Mouse (Mus musculus) lung, postnatal 0 days (tissue): ENCODE results near the gene Uimc1. TPM values are rescaled to one million over a fixed set of nuclear protein-coding genes. Genes with fewer than 3 reads are reported as not detected.

Experiments
- ATAC-seq: fragments of 200-750 bp; cut with Nextera tagmentation; 2 replicates; pipeline ENCODE4 v1.8.0; 2017; ENCODE audit warnings: moderate library complexity
- DNase-seq: peaks from one replicate; pipeline ENCODE4 v3.0.0-alpha.2; 2016; ENCODE audit warnings: low spot score
- H3K27ac ChIP-seq: fragments of 300-500 bp; sonication (generic); 2 replicates; pipeline ENCODE4 v1.5.1; 2014; ENCODE audit warnings: antibody characterized with exemption, mild to moderate bottlenecking, low read length, mixed read lengths
- H3K27me3 ChIP-seq: fragments of 300-500 bp; sonication (generic); replicated peaks from 2 replicates; pipeline ENCODE4 v1.6.1; 2014; ENCODE audit warnings: low read length, mixed read lengths; ENCODE audit not compliant: insufficient read depth
- H3K36me3 ChIP-seq: fragments of 300-500 bp; sonication (generic); 2 replicates; pipeline ENCODE4 v1.6.1; 2014; ENCODE audit warnings: low read length, mixed read lengths; ENCODE audit not compliant: insufficient read depth
- H3K4me1 ChIP-seq: fragments of 300-500 bp; sonication (generic); 2 replicates; pipeline ENCODE4 v1.6.1; 2014; ENCODE audit warnings: antibody characterized with exemption, low read depth, low read length, mixed read lengths; ENCODE audit not compliant: insufficient read depth
- H3K4me2 ChIP-seq: fragments of 300-500 bp; sonication (generic); replicated peaks from 2 replicates; pipeline ENCODE4 v1.6.1; 2014; ENCODE audit warnings: low read depth, mild to moderate bottlenecking, low read length, moderate library complexity, mixed read lengths
- H3K4me3 ChIP-seq: fragments of 300-500 bp; sonication (generic); 2 replicates; pipeline ENCODE4 v1.5.1; 2014; ENCODE audit warnings: low read depth, low read length
- H3K9ac ChIP-seq: fragments of 300-500 bp; sonication (generic); replicated peaks from 2 replicates; pipeline ENCODE4 v1.6.1; 2014; ENCODE audit warnings: low read depth, mild to moderate bottlenecking
- H3K9me3 ChIP-seq: fragments of 300-500 bp; sonication (generic); 2 replicates; pipeline ENCODE4 v1.6.1; 2016; ENCODE audit warnings: low read length, mixed read lengths
- CTCF ChIP-seq: IDR thresholded peaks from 2 replicates; pipeline ENCODE4 v1.5.1; 2016; ENCODE audit warnings: antibody characterized with exemption, mild to moderate bottlenecking
- EP300 ChIP-seq: IDR thresholded peaks from 2 replicates; pipeline ENCODE4 v1.6.1; 2016; ENCODE audit warnings: antibody characterized with exemption, mild to moderate bottlenecking, control low read depth
- WGBS: fragments of 180-500 bp; shearing (Covaris S2); extraction: QIAGEN DNeasy Blood & Tissue Kit; methylation state at CpG from one replicate; pipeline ENCODE4 v1.1.7; 2014; 5-methylcytosine and 5-hydroxymethylcytosine counted together
- polyA plus RNA-seq: library from polyadenylated mRNA; unstranded; fragments of >200 nt; fragmentation: Nextera tagmentation; extraction: Ambion mirVana; gene quantifications from 2 replicates; pipeline ENCODE4 v1.2.1, GENCODE M21; 2015

Uimc1 gene
- polyA plus RNA-seq, 1 experiment from 2014 or later = 21.6 TPM

DNA sequence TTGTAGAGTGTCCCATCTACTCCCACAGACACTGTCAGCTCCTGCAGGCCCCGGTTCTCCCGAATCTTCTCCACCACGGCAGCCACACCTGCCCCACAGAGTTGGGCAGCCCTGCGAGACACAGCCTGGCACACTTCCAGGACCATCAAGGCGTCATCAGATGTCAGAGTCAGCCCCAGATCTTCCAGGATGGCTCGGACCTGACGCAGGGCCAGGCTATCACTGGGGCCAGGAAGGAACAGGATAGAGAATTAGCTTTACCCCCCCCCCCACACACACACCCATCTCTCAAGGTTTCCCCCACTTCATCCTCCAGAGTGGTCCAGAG, 93.7 kb downstream of the Uimc1 start:
- DNase-seq = no peak
- H3K36me3 ChIP-seq = no peaks in the 10 kb centered on the region
- 49% methylated on average over 7 of the region's 7 CpGs for WGBS
- peaks cover 10% of the 10 kb centered on the region; the same call in 1 of the 2 replicates for H3K4me1 ChIP-seq
- H3K27ac ChIP-seq = no peak overlapping the region
- H3K27me3 ChIP-seq = no peaks in the 10 kb centered on the region
- H3K4me3 ChIP-seq = no peak overlapping the region
- TF ChIP-seq EP300 (no peak), CTCF (no peak)
- ATAC-seq = no peak
- no peak overlapping the region for H3K9ac ChIP-seq
- H3K9me3 ChIP-seq = no peaks in the 10 kb centered on the region
- peak overlapping the region; percentile 42; the same call in 1 of the 2 replicates for H3K4me2 ChIP-seq

DNA sequence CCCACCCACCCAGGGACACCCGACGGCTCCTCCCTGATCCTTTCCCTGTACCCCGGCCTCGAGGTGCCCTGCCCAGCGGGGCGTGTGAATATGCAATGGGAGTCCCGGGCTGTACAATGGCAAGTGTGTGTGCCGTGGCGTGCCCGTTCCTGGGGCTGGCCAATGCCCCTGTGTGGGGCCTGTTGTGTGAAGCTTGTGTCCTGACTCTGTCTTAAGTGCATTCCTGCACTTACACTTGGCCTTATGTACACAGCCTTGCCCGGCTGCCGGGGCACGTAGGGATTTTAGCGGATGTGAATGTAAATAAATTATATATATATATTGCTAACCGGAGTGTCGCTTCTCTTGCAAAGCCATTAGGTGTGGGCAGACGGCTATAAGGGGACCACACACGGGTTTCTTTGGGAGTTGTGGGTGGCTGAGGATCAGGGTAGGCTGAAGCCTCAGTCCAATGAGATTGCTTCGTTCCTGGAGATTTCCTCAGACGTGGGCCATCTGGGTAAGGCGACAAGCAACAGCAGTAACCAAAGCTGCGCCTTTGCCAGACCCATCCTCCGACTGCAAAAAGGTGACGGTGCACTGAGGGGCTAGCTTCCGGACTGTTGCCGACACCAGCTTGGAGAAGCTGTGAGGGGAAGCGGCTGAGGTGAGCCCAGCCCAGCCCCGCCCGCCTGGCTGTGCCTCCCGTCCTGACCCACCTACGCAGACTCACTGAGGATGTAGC, 94.2 kb downstream of the Uimc1 start:
- peak; percentile 53 for DNase-seq
- no peak overlapping the region for H3K27ac ChIP-seq
- no peaks in the 10 kb centered on the region for H3K36me3 ChIP-seq
- peaks cover 10% of the 10 kb centered on the region; the same call in 1 of the 2 replicates for H3K4me1 ChIP-seq
- ATAC-seq = peak; percentile 69
- no peaks in the 10 kb centered on the region for H3K27me3 ChIP-seq
- H3K9me3 ChIP-seq = no peaks in the 10 kb centered on the region
- peak overlapping the region; percentile 42 for H3K4me2 ChIP-seq
- WGBS = 27% methylated on average over 31 of the region's 31 CpGs
- TF ChIP-seq EP300 (no peak), CTCF (no peak)
- H3K9ac ChIP-seq = no peak overlapping the region
- no peak overlapping the region for H3K4me3 ChIP-seq

DNA sequence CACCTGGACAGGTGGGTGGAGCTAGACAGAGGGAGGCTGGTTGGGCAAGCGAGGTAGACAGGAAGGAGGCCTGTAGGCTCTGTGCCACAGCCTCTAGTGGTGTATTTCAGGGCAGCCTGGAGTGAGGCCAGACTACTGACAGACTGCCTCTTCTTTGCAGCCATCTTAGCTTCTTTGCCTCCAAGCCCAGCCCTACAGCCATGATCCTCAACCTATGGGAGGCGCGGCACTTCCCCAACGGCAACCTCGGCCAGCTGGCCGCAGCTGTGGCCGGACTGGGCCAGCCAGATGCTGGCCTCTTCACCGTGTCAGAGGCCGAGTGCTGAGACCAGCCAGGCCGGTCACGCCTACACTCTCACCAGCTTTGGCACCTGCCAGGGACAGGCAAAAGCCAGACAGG, 95.5 kb downstream of the Uimc1 start:
- DNase-seq (peak; percentile 71), ATAC-seq (peak; percentile 70)
- Histone ChIP-seq H3K4me2 (no peak overlapping the region), H3K9me3 (no peaks in the 10 kb centered on the region), H3K9ac (no peak overlapping the region), H3K4me3 (no peak overlapping the region), H3K27ac (no peak overlapping the region), H3K36me3 (no peaks in the 10 kb centered on the region), H3K27me3 (no peaks in the 10 kb centered on the region), H3K4me1 (peaks cover 10% of the 10 kb centered on the region; the same call in 1 of the 2 replicates)
- 0 out of 2 replicates have a peak, but pooled peaks have one; percentile 6 for TF ChIP-seq CTCF
- no peak for TF ChIP-seq EP300
- 35% methylated on average over 11 of the region's 11 CpGs for WGBS

DNA sequence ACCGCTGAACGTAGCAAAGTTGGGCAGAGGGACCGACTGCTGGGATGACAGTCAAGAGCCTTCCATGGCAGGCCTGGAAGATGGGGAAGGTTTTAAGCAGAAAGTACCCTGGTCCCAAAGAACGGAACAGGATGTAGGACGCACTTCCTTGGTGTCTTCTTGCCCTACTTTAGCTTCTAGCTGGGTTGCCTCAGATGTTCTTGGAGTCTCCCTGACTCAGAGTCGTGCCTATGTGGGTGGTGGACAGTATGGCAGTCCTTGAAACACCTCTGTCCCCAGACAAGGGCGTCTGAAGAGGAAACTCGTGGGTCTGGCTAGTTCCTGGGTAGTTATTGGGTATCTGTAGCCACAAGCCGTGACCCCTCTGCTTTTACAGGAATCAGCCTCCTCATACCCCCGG, 98.0 kb downstream of the Uimc1 start:
- H3K36me3 ChIP-seq = no peaks in the 10 kb centered on the region
- peaks cover 10% of the 10 kb centered on the region; the same call in 1 of the 2 replicates for H3K4me1 ChIP-seq
- no peaks in the 10 kb centered on the region for H3K27me3 ChIP-seq
- no peak for DNase-seq
- TF ChIP-seq CTCF (no peak), EP300 (no peak)
- H3K9ac ChIP-seq = no peak overlapping the region
- H3K9me3 ChIP-seq = no peaks in the 10 kb centered on the region
- H3K27ac ChIP-seq = no peak overlapping the region
- WGBS = 74% methylated on average over 10 of the region's 10 CpGs
- no peak overlapping the region for H3K4me3 ChIP-seq
- no peak for ATAC-seq
- H3K4me2 ChIP-seq = no peak overlapping the region

DNA sequence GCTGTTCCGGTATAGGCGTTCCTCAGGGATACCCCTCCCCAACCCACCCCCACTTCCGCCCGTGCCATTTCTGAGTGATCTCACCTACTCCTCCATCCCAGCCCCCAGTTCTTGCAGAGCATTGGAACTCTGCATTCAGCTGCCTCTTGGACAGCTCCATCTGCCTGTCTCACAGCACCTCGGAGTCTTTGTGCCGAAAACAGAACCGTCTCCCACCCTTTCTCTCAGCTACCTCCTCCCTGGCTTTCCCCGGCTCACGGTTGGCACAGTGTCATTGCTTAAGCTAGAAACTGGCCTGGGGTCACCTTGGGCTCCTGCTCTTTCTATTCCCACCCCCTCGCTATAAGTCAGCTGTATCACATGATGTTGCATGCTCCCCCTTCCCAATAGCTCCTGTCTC, 99.7 kb downstream of the Uimc1 start:
- DNase-seq (no peak), ATAC-seq (no peak)
- Histone ChIP-seq H3K4me2 (no peak overlapping the region), H3K4me1 (peaks cover 10% of the 10 kb centered on the region; the same call in 1 of the 2 replicates), H3K27ac (no peak overlapping the region), H3K4me3 (no peak overlapping the region), H3K9me3 (no peaks in the 10 kb centered on the region), H3K36me3 (no peaks in the 10 kb centered on the region), H3K9ac (no peak overlapping the region), H3K27me3 (no peaks in the 10 kb centered on the region)
- TF ChIP-seq CTCF (no peak), EP300 (no peak)
- 73% methylated on average over 10 of the region's 10 CpGs for WGBS

DNA sequence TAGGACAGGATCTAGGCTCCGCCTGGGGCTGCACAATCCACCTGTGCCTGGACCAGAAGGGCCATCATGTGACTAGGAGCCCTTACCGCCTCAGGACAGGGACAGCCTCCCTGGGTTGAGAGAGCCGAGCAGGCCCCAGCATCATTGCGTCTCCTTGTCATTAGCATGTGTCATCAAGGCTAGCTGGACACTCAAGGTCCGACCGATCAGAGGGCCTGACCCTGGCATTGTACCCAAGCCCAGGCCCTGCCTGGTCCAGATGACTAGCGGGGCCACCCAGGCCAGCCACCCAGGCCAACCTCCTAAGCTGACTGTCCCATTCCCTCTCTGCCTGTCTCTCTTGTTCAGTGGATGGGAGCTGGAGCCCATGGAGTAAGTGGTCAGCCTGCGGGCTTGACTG, 102.5 kb downstream of the Uimc1 start:
- Histone ChIP-seq H3K27ac (no peak overlapping the region), H3K4me2 (no peak overlapping the region), H3K36me3 (no peaks in the 10 kb centered on the region), H3K27me3 (no peaks in the 10 kb centered on the region), H3K4me1 (no peaks in the 10 kb centered on the region), H3K4me3 (no peak overlapping the region), H3K9ac (no peak overlapping the region), H3K9me3 (no peaks in the 10 kb centered on the region)
- DNase-seq (no peak), ATAC-seq (no peak)
- WGBS = 87% methylated on average over 8 of the region's 8 CpGs
- TF ChIP-seq CTCF (no peak), EP300 (no peak)

DNA sequence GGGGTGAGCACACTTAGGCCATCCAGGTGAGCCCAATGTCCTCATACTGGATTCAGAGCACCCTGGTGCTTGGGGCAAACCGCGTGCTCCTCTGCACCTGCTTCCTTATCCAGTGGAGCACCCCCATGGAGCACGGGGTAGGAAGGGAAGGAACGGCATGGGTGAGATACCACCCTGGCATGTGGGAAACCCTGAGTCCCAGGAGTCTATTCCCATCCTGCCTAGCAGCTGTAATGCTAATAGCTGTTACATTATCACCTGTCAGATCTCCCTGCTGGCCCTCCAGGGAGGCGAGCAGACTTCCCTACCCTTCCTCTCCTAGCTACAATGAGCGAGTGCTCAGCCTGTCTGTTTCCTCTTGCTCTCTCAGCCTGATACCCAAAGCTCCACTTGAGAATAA, 104.9 kb downstream of the Uimc1 start:
- TF ChIP-seq EP300 (no peak), CTCF (no peak)
- H3K4me2 ChIP-seq = no peak overlapping the region
- H3K36me3 ChIP-seq = no peaks in the 10 kb centered on the region
- ATAC-seq = no peak
- H3K27me3 ChIP-seq = no peaks in the 10 kb centered on the region
- no peak overlapping the region for H3K9ac ChIP-seq
- no peaks in the 10 kb centered on the region for H3K9me3 ChIP-seq
- whole genome bisulfite sequencing = 50% methylated on average over 6 of the region's 6 CpGs
- no peak for DNase-seq
- H3K4me1 ChIP-seq = no peaks in the 10 kb centered on the region
- H3K4me3 ChIP-seq = no peak overlapping the region
- H3K27ac ChIP-seq = no peak overlapping the region
